Mouse (Mus musculus) lung, embryonic 16.5 days (tissue): ENCODE data around the gene Tiparp. TPM values are rescaled to one million over a fixed set of nuclear protein-coding genes. Genes with fewer than 3 reads are reported as not detected.

ENCODE experiments used
- ATAC-seq: fragments of 200-750 bp; cut with Nextera tagmentation; 2 replicates; pipeline ENCODE4 v1.8.0; 2017; ENCODE audit warnings: low read depth, mild to moderate bottlenecking, moderate library complexity
- H3K27ac ChIP-seq: fragments of 300-500 bp; sonication (generic); 2 replicates; pipeline ENCODE4 v1.5.1; 2014; ENCODE audit warnings: mild to moderate bottlenecking, control low read depth, low read length
- H3K27me3 ChIP-seq: fragments of 300-500 bp; sonication (generic); 2 replicates; pipeline ENCODE4 v1.6.1; 2014; ENCODE audit warnings: low read depth, low read length, mixed read lengths; ENCODE audit not compliant: control insufficient read depth, insufficient read depth
- H3K36me3 ChIP-seq: fragments of 300-500 bp; sonication (generic); 2 replicates; pipeline ENCODE4 v1.6.1; 2014; ENCODE audit warnings: low read length; ENCODE audit not compliant: control insufficient read depth, insufficient read depth
- H3K4me1 ChIP-seq: fragments of 300-500 bp; sonication (generic); replicated peaks from 2 replicates; pipeline ENCODE4 v1.6.1; 2014; ENCODE audit warnings: low read length, mixed read lengths; ENCODE audit not compliant: control insufficient read depth, insufficient read depth
- H3K4me2 ChIP-seq: fragments of 300-500 bp; sonication (generic); 2 replicates; pipeline ENCODE4 v1.6.1; 2014; ENCODE audit warnings: low read depth, low read length, control low read depth
- H3K4me3 ChIP-seq: fragments of 300-500 bp; sonication (generic); 2 replicates; pipeline ENCODE4 v1.5.1; 2014; ENCODE audit warnings: mild to moderate bottlenecking, low read length, control low read depth
- H3K9ac ChIP-seq: fragments of 300-500 bp; sonication (generic); 2 replicates; pipeline ENCODE4 v1.6.1; 2014; ENCODE audit warnings: low read length, control low read depth
- H3K9me3 ChIP-seq: fragments of 300-500 bp; sonication (generic); 2 replicates; pipeline ENCODE4 v1.6.1; 2016; ENCODE audit warnings: low read length; ENCODE audit not compliant: control insufficient read depth
- WGBS: fragments of 180-500 bp; shearing (Covaris S2); extraction: QIAGEN DNeasy Blood & Tissue Kit; methylation state at CpG from one replicate; pipeline ENCODE4 v1.1.7; 2014; 5-methylcytosine and 5-hydroxymethylcytosine counted together
- polyA plus RNA-seq: library from polyadenylated mRNA; unstranded; fragments of >200 nt; fragmentation: Nextera tagmentation; extraction: Ambion mirVana; gene quantifications from 2 replicates; pipeline ENCODE4 v1.2.1, GENCODE M21; 2015

Tiparp gene
- polyA plus RNA-seq, 1 experiment from 2014 or later = 42.3 TPM

DNA sequence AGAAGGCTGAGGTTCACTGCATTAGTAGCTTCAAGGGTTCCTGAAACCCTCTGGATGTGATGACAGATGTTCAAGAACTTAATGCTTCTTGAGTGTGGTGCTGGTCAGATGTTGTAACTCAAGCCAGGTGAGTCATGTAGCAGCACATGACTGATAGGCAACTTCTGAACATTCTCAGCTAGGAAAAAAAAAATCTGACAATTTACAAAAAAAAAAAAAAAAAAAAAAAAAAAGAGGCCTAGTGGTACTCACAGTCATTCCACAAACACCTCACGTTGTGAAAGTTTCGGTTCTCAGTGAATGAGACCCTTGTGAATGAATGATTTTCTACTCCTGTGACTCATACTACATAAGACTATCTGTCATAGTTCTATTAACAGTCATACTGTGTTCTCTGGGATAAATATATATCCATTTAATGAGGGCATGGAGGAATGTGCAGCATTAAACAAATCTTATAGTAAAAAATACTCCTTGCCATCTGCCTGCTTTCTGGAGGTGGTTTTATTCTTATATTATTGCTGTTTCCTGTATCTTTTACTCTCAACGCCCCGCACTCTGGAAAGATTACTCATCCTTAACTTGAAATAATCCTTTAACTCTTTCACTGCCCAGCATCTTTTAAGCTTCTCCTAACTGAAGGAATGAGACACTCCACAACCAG is 75.3 kb downstream of the Tiparp start:
- Histone ChIP-seq H3K9ac (no peak overlapping the region), H3K4me2 (no peak overlapping the region), H3K9me3 (no peaks in the 10 kb centered on the region), H3K36me3 (no peaks in the 10 kb centered on the region), H3K27ac (no peak overlapping the region), H3K27me3 (no peaks in the 10 kb centered on the region), H3K4me1 (peaks cover 5% of the 10 kb centered on the region; the same call in 1 of the 2 replicates), H3K4me3 (no peak overlapping the region)
- WGBS = 35% methylated on average over 4 of the region's 4 CpGs
- ATAC-seq = no peak

Other genes with a start within 250 kb of the Tiparp start
- gene Ssr3, start 135.8 kb upstream of the Tiparp start, polyA plus RNA-seq = 301 and 311 TPM in 2 replicates
- gene Lekr1, start 137.8 kb downstream of the Tiparp start, polyA plus RNA-seq = 10.1 and 11.1 TPM in 2 replicates